Mouse (Mus musculus) bone marrow macrophage, adult 2 months (primary cell): ENCODE measurements around the gene Gipr.

Experiments used
- CTCF ChIP-seq: IDR thresholded peaks from 2 replicates; pipeline ENCODE4 v1.5.1; 2012; ENCODE audit warnings: low read depth, mild to moderate bottlenecking, low read length, moderate library complexity
- POLR2A ChIP-seq: IDR thresholded peaks from 2 replicates; pipeline ENCODE4 v1.6.1; 2012; ENCODE audit warnings: mild to moderate bottlenecking, low read depth, low read length, borderline replicate concordance

DNA sequence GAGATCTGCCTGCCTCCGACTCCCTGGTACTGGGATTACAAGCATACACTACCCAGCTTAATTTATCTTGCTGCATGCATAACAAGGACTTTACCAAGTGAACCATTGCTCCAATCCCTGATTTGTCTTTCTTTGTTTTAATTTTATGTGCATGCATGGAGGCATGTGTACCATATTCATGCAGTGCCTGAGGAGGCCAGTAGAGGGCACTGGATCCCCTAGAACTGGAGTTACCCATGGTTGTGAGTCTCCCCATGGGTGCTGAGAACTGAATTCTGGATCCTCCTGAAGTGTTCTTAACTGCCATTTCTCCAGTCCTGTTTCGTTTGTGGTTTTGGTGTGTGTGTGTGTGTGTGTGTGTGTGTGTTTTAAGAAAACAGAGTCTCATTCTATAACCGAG is 1.1 kb upstream of the Gipr start:
- no peak for TF ChIP-seq POLR2A
- no peak for TF ChIP-seq CTCF
